Mouse (Mus musculus) testis, adult 2 months (tissue): Measurements from ENCODE around the gene Vwa7.

ENCODE experiments used
- CTCF ChIP-seq: fragments of 200-500 bp; IDR thresholded peaks from 2 replicates; pipeline ENCODE4 v1.5.1; 2012; ENCODE audit warnings: low read depth, mild to moderate bottlenecking, inconsistent platforms, low read length, moderate library complexity; ENCODE audit not compliant: control insufficient read depth, insufficient read depth, insufficient replicate concordance
- POLR2A ChIP-seq: fragments of 200-500 bp; IDR thresholded peaks from 2 replicates; pipeline ENCODE4 v1.6.1; 2012; ENCODE audit warnings: low read depth, mild to moderate bottlenecking, inconsistent platforms, low read length, moderate library complexity; ENCODE audit not compliant: control insufficient read depth

GRCm38 (mm10) chr17:35064378-35064877 lies 48.0 kb downstream of the Vwa7 start:
- TF ChIP-seq CTCF: no peak
- no peak for TF ChIP-seq POLR2A
